Mouse (Mus musculus): Measurements from ENCODE around the gene Prdm1. TPM values are rescaled to one million over a fixed set of nuclear protein-coding genes. Genes with fewer than 3 reads are reported as not detected.
A peak's percentile ranks its signal among the peaks of the same experiment; 100 is the strongest.

Prdm1 gene
- polyA plus RNA-seq, 1 experiment from 2014 or later = 2.2 TPM

- Histone ChIP-seq H3K9me3 (no peaks in the 10 kb centered on the region), H3K4me3 (no peak overlapping the region), H3K27me3 (replicated peaks; ENCODE audit: low read depth, poor library complexity, severe bottlenecking) (no peaks in the 10 kb centered on the region), H3K36me3 (replicated peaks) (no peaks in the 10 kb centered on the region), H3K4me1 (peaks cover 13% of the 10 kb centered on the region), H3K27ac (replicated peaks) (no peak overlapping the region)
- peak; percentile 24 for DNase-seq (ENCODE audit: low spot score)
- WGBS = 41% methylated on average over 12 of the region's 12 CpGs
Measured at GRCm38 (mm10) chr10:44391509-44392290, 136.6 kb downstream of the Prdm1 start.

GRCm38 (mm10) chr10:44390286-44390685, 138.0 kb downstream of the Prdm1 start:
- 81% methylated on average over 5 of the region's 5 CpGs for WGBS

GRCm38 (mm10) chr10:44388706-44389233, 139.5 kb downstream of the Prdm1 start:
- H3K4me3 ChIP-seq = no peak overlapping the region
- no peaks in the 10 kb centered on the region for H3K27me3 ChIP-seq (replicated peaks; ENCODE audit: low read depth, poor library complexity, severe bottlenecking)
- 64% methylated on average over 11 of the region's 11 CpGs for WGBS
- H3K4me1 ChIP-seq = peaks cover 13% of the 10 kb centered on the region
- no peak overlapping the region for H3K27ac ChIP-seq (replicated peaks)
- DNase-seq (ENCODE audit: low spot score) = no peak
- H3K36me3 ChIP-seq (replicated peaks) = no peaks in the 10 kb centered on the region
- no peaks in the 10 kb centered on the region for H3K9me3 ChIP-seq

More at GRCm38 (mm10) chr10:44390286-44390685, 138.0 kb downstream of the Prdm1 start:
- H3K4me1 ChIP-seq = peaks cover 13% of the 10 kb centered on the region
- H3K27me3 ChIP-seq (replicated peaks; ENCODE audit: low read depth, poor library complexity, severe bottlenecking) = no peaks in the 10 kb centered on the region
- H3K36me3 ChIP-seq (replicated peaks) = no peaks in the 10 kb centered on the region
- H3K27ac ChIP-seq (replicated peaks) = no peak overlapping the region
- no peaks in the 10 kb centered on the region for H3K9me3 ChIP-seq
- DNase-seq (ENCODE audit: low spot score) = no peak
- H3K4me3 ChIP-seq = no peak overlapping the region
